Mouse (Mus musculus) liver, embryonic 13.5 days (tissue): Measurements from ENCODE around the gene Dnmt3a. TPM values are rescaled to one million over a fixed set of nuclear protein-coding genes. Genes with fewer than 3 reads are reported as not detected.

ENCODE experiments used
- ATAC-seq: fragments of 200-750 bp; cut with Nextera tagmentation; 2 replicates; pipeline ENCODE4 v1.8.0; 2017; ENCODE audit warnings: low read depth, mild to moderate bottlenecking, moderate number of reproducible peaks, moderate library complexity
- DNase-seq: peaks from one replicate; pipeline ENCODE4 v3.0.0; 2022
- H3K27ac ChIP-seq: fragments of 300-500 bp; sonication (generic); 2 replicates; pipeline ENCODE4 v1.5.1; 2015; ENCODE audit warnings: moderate library complexity, mild to moderate bottlenecking, inconsistent platforms
- H3K27me3 ChIP-seq: fragments of 300-500 bp; sonication (generic); 2 replicates; pipeline ENCODE4 v1.6.1; 2015; ENCODE audit warnings: mild to moderate bottlenecking, inconsistent platforms
- H3K36me3 ChIP-seq: fragments of 300-500 bp; sonication (generic); 2 replicates; pipeline ENCODE4 v1.6.1; 2015; ENCODE audit warnings: mild to moderate bottlenecking, inconsistent platforms
- H3K4me1 ChIP-seq: fragments of 300-500 bp; sonication (generic); replicated peaks from 2 replicates; pipeline ENCODE4 v1.6.1; 2015; ENCODE audit warnings: inconsistent platforms
- H3K4me2 ChIP-seq: fragments of 300-500 bp; sonication (generic); 2 replicates; pipeline ENCODE4 v1.6.1; 2015; ENCODE audit warnings: inconsistent platforms, mild to moderate bottlenecking, moderate library complexity
- H3K4me3 ChIP-seq: fragments of 300-500 bp; sonication (generic); replicated peaks from 2 replicates; pipeline ENCODE4 v1.5.1; 2015; ENCODE audit warnings: mild to moderate bottlenecking, inconsistent platforms
- H3K9ac ChIP-seq: fragments of 300-500 bp; sonication (generic); 2 replicates; pipeline ENCODE4 v1.6.1; 2015; ENCODE audit warnings: mild to moderate bottlenecking, inconsistent platforms
- H3K9me3 ChIP-seq: fragments of 300-500 bp; sonication (generic); replicated peaks from 2 replicates; pipeline ENCODE4 v1.6.1; 2016; ENCODE audit warnings: inconsistent platforms
- WGBS: fragments of 180-500 bp; shearing (Covaris S2); methylation state at CpG from one replicate; pipeline ENCODE4 v1.1.7; 2015; ENCODE audit not compliant: insufficient replicate concordance; 5-methylcytosine and 5-hydroxymethylcytosine counted together
- polyA plus RNA-seq: library from polyadenylated mRNA; unstranded; fragments of >200 nt; fragmentation: Nextera tagmentation; extraction: Ambion mirVana; gene quantifications from 2 replicates; pipeline ENCODE4 v1.2.1, GENCODE M21; 2015

The Dnmt3a gene
- polyA plus RNA-seq, 1 experiment from 2014 or later, result 29.6 TPM

DNA sequence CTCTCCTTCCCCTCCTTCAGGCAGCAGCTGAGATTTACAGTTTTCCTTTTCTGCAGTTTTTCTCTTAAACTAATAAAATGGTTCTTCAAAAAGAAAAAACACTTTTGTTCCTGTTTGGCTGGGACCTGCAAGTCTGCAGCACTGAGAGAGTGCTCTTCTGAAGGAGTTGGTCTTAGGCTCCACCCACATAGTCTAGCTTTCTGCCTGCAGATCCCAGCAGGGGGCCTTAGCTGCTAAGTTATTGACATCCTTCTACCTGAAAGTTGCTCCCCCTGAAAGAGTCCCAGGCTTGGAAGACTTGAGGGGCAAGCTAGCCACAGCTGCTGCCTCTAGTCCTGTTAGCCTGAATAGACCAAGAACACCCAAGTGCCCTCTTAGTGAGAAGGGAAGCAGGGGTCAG, 100.5 kb downstream of the Dnmt3a start:
- H3K4me2 ChIP-seq, result no peak overlapping the region
- ATAC-seq, result no peak

DNA sequence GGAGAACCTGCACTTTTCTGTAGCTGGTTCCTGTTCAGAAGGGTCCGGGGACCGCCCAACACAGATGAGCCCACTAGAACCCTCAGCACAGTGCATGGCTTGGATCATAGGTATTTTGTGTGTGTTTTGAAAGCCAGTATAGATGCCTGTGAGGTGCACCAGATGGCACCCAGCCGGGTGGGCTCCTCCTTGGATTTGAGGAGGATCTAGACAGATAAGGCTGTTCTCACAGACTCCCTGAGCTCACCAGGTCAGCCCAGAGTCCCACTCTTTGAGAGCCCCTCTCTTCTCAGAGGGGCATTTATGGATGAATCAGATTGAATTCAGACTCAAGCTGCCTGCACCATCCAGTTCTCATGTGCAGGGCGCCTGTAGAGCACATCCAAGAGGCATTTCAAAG, 101.2 kb downstream of the Dnmt3a start:
- no peak overlapping the region for H3K9ac ChIP-seq
- H3K4me3 ChIP-seq, result no peak overlapping the region
- H3K36me3 ChIP-seq, result peaks cover 61% of the 10 kb centered on the region
- H3K9me3 ChIP-seq, result no peaks in the 10 kb centered on the region
- H3K4me1 ChIP-seq, result no peaks in the 10 kb centered on the region; the same call in 1 of the 2 replicates
- no peak overlapping the region for H3K4me2 ChIP-seq
- ATAC-seq (no peak), DNase-seq (no peak)
- WGBS, result 80% methylated on average over 4 of the region's 4 CpGs
- H3K27me3 ChIP-seq, result no peaks in the 10 kb centered on the region
- H3K27ac ChIP-seq, result no peak overlapping the region

More for the DNA sequence above, 100.5 kb downstream of the Dnmt3a start:
- no peaks in the 10 kb centered on the region for H3K9me3 ChIP-seq
- no peak overlapping the region for H3K27ac ChIP-seq
- H3K27me3 ChIP-seq, result no peaks in the 10 kb centered on the region
- peaks cover 68% of the 10 kb centered on the region for H3K36me3 ChIP-seq
- H3K4me1 ChIP-seq, result no peaks in the 10 kb centered on the region
- H3K9ac ChIP-seq, result no peak overlapping the region
- H3K4me3 ChIP-seq, result no peak overlapping the region
- DNase-seq, result no peak

DNA sequence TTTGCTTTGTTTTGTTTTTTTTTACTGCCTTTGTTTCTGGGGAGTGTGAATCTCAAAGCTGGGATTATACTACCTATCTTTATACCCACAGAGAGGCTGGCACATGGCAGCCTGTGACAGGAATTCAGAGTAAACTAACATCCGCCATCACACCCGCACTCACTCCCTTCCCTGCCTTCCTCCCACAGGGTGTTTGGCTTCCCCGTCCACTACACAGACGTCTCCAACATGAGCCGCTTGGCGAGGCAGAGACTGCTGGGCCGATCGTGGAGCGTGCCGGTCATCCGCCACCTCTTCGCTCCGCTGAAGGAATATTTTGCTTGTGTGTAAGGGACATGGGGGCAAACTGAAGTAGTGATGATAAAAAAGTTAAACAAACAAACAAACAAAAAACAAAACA, 101.6 kb downstream of the Dnmt3a start:
- WGBS, result 87% methylated on average over 13 of the region's 13 CpGs
- no peaks in the 10 kb centered on the region for H3K27me3 ChIP-seq
- no peak for DNase-seq
- no peak overlapping the region for H3K4me3 ChIP-seq
- H3K27ac ChIP-seq, result no peak overlapping the region
- no peaks in the 10 kb centered on the region; the same call in 1 of the 2 replicates for H3K4me1 ChIP-seq
- H3K36me3 ChIP-seq, result peaks cover 57% of the 10 kb centered on the region
- H3K4me2 ChIP-seq, result no peak overlapping the region
- no peak for ATAC-seq
- no peaks in the 10 kb centered on the region for H3K9me3 ChIP-seq
- H3K9ac ChIP-seq, result no peak overlapping the region

DNA sequence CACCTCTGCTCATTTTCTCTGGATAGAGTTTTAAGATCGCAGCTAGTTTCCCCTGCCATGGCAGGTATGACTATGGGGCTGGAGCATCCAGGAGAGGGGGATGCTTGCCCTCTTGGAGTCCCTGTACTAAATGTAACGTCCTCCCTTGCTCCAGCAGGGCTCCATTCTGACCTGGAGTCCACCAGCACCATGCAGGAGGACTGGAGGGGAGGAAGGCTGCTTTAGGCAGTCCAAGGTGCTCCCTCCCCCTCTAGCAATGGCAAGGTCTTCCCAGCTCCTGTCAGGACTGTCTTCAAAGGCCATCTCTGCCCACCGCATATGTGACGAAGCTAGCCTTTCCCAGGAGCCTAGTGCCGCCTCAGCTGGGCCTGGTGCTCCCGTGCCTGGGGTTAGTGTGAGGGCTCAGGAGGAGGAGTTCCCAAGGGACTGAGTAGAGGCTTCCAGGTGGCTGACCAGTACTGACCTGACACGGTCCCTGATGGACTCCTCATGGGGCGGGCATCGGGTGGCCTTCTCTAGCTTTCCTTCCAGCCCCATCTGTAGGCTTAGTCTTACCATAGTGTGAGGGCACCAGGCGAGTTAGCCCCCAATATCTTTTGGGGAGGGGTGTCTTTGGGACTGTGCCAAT, 104.8 kb downstream of the Dnmt3a start:
- Histone ChIP-seq H3K4me1 (no peaks in the 10 kb centered on the region; the same call in 1 of the 2 replicates), H3K9ac (no peak overlapping the region), H3K27ac (no peak overlapping the region), H3K4me2 (no peak overlapping the region), H3K36me3 (peaks cover 33% of the 10 kb centered on the region), H3K27me3 (no peaks in the 10 kb centered on the region), H3K4me3 (no peak overlapping the region), H3K9me3 (no peaks in the 10 kb centered on the region)
- DNase-seq, result no peak
- peak; percentile 37; the same call in 1 of the 2 replicates for ATAC-seq
- whole genome bisulfite sequencing, result 65% methylated on average over 10 of the region's 10 CpGs

DNA sequence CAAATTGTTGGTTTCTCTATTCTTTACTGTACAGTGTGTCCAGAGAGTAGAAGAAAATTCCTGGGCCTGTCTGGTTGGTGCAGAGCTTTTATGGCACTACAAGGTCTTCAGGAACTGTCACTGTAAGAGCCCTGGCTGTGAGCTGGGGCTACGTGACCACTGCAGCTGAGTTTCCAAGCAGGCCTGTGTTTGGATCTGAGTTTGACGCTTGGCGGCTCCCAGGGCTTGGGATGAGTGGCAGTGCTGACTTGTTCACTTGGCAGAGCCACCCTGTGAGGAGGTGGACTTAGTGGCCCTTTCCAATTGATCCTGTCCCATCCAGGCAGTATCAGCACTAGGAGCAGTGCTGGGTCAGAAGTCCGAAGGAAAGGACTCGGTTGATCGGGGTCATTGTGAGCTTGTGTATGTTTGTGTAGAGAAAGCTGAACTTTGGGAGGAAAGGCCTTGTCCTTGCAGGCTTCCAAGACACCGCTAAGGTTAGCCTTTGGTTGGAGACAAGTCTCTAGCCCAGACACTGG, 106.1 kb downstream of the Dnmt3a start:
- DNase-seq (no peak), ATAC-seq (no peak)
- H3K27ac ChIP-seq, result no peak overlapping the region
- no peak overlapping the region for H3K4me2 ChIP-seq
- no peak overlapping the region for H3K9ac ChIP-seq
- H3K9me3 ChIP-seq, result no peaks in the 10 kb centered on the region
- peaks cover 3% of the 10 kb centered on the region; the same call in 1 of the 2 replicates for H3K4me1 ChIP-seq
- H3K27me3 ChIP-seq, result no peaks in the 10 kb centered on the region
- H3K4me3 ChIP-seq, result no peak overlapping the region
- H3K36me3 ChIP-seq, result peaks cover 20% of the 10 kb centered on the region
- 76% methylated on average over 7 of the region's 7 CpGs for WGBS

DNA sequence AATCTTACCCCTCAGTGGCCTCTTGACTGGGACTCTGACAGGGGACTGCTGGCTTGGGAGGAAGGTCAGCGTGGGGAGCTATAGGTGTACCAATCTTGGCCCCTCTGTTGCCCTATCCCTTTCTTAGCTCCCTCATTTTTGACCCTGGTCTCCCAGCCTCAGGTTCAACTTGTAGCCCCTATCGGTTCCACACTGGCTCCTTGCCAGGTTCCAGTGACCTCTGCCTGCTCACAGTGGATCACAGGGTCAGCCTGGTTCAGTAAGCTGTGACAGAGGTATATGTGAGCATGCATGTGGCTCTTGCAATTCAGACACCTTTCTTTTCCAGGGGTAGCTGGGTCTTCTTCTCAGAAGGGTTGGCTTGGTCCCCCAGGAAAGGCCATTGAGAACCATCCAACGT, 110.0 kb downstream of the Dnmt3a start:
- 68% methylated on average over 3 of the region's 3 CpGs for WGBS
- Histone ChIP-seq H3K27me3 (no peaks in the 10 kb centered on the region), H3K36me3 (no peaks in the 10 kb centered on the region), H3K4me1 (peaks cover 8% of the 10 kb centered on the region; the same call in 1 of the 2 replicates), H3K9me3 (no peaks in the 10 kb centered on the region), H3K27ac (no peak overlapping the region), H3K4me3 (no peak overlapping the region), H3K4me2 (no peak overlapping the region), H3K9ac (no peak overlapping the region)
- DNase-seq (no peak), ATAC-seq (no peak)

DNA sequence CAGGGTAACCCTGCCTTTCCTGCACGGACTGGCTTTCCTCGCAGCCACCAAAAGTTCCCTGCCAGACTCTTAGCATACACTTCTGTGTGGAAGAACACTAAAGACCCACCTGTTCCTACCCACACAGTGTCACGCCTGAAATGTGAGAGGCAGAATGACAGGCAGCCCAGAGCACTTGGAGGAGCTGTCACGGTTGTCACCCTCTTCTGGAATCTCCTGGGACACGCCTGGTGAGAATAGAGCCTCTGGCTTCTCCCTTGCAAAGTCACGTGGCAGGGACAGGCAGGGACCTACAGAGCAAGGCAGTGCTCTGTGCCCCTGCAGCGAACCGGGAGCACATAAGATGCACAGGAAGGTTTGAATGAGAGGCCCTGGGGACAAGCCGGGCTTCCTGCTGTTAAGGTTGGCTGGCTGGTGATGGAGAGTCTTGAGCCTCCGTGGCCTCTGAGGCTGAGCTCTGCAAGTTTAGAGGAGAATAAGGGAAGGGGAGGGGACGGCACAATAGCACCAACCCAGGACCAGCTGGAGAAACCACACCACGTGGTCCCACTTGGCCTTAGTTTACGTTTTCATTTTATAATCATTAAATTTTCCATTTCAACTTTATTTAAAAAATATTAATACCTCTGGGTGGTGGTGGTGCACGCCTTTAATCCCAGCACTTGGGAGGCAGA, 112.0 kb downstream of the Dnmt3a start:
- H3K4me3 ChIP-seq, result no peak overlapping the region
- H3K4me1 ChIP-seq, result 0 out of 2 replicates have a peak, but pooled peaks cover 8% of the 10 kb centered on the region
- H3K4me2 ChIP-seq, result no peak overlapping the region
- H3K27ac ChIP-seq, result no peak overlapping the region
- H3K9ac ChIP-seq, result no peak overlapping the region
- H3K36me3 ChIP-seq, result no peaks in the 10 kb centered on the region
- DNase-seq (no peak), ATAC-seq (no peak)
- no peaks in the 10 kb centered on the region for H3K9me3 ChIP-seq
- 35% methylated on average over 14 of the region's 14 CpGs for WGBS
- no peaks in the 10 kb centered on the region for H3K27me3 ChIP-seq

DNA sequence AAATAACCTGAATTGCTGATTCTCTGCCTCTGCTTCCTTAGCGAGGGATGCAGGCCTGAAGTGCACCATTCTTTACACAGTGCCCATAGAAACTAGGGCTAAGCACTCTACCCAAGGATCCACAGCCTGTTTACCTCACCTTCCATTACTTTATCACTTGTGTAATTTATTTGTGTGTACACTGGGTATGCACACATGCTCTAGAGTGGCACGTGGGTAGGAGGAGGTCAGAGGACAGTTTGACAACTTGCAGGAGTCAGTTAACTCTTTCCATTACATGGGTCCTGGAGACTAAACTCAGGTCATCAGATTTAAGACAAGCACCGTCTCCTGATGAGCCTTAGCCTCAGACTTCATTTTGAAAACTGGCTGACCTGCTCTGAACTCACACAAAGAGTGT, 112.8 kb downstream of the Dnmt3a start:
- H3K4me3 ChIP-seq, result no peak overlapping the region
- H3K27me3 ChIP-seq, result no peaks in the 10 kb centered on the region
- H3K4me1 ChIP-seq, result 0 out of 2 replicates have a peak, but pooled peaks cover 8% of the 10 kb centered on the region
- ATAC-seq (no peak), DNase-seq (no peak)
- H3K36me3 ChIP-seq, result no peaks in the 10 kb centered on the region
- no peak overlapping the region for H3K27ac ChIP-seq
- H3K9me3 ChIP-seq, result no peaks in the 10 kb centered on the region
- no peak overlapping the region for H3K4me2 ChIP-seq
- whole genome bisulfite sequencing, result 47% methylated on average over 3 of the region's 3 CpGs
- H3K9ac ChIP-seq, result no peak overlapping the region

DNA sequence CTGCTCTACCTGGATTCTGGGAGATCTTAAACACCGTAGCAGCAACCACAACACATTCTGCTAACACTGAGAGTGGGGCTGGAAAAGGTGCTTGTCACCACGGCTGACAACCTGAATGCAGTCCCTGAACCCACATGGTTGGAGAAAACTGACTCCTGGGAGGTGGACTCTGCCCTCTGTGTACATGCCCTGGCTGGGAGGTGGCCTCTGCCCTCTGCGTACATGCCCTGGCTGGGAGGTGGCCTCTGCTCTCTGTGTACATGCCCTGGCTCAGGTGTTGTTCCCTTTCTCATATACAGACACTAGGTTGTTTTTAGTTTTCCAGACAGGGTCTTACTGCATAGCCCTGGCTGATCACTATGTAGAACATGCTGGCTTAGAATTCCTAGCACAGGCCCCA, 113.6 kb downstream of the Dnmt3a start:
- H3K27ac ChIP-seq, result no peak overlapping the region
- no peak overlapping the region for H3K4me2 ChIP-seq
- H3K4me1 ChIP-seq, result 0 out of 2 replicates have a peak, but pooled peaks cover 8% of the 10 kb centered on the region
- 69% methylated on average over 3 of the region's 3 CpGs for WGBS
- H3K27me3 ChIP-seq, result no peaks in the 10 kb centered on the region
- H3K36me3 ChIP-seq, result no peaks in the 10 kb centered on the region
- no peak overlapping the region for H3K4me3 ChIP-seq
- no peak for DNase-seq
- peak; percentile 72 for ATAC-seq
- no peak overlapping the region for H3K9ac ChIP-seq
- H3K9me3 ChIP-seq, result no peaks in the 10 kb centered on the region

DNA sequence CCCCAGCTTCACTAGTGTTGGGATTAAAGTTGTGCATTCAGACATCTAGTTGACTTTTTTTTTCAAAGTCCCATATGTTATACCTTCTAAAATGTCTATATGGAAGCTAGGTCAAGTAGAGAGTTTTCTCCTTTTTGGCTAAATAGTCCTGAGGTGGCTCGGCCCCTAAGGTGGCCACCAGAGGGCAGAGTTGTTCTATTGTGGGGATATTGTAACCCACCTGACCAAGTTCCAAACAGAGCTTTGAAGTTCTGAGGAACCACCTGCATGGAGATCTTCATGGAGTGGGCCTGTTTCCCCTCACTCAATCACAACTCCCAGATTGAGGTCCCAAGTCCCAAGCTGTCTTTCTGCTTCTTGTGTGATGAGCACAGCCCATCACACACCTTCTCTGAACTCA, 120.3 kb downstream of the Dnmt3a start:
- Histone ChIP-seq H3K36me3 (no peaks in the 10 kb centered on the region), H3K4me2 (no peak overlapping the region), H3K9me3 (no peaks in the 10 kb centered on the region), H3K4me3 (no peak overlapping the region), H3K27ac (no peak overlapping the region), H3K27me3 (no peaks in the 10 kb centered on the region), H3K9ac (no peak overlapping the region), H3K4me1 (no peaks in the 10 kb centered on the region)
- WGBS, result 0% methylated on average over 1 of the region's 1 CpGs
- DNase-seq (no peak), ATAC-seq (no peak)

DNA sequence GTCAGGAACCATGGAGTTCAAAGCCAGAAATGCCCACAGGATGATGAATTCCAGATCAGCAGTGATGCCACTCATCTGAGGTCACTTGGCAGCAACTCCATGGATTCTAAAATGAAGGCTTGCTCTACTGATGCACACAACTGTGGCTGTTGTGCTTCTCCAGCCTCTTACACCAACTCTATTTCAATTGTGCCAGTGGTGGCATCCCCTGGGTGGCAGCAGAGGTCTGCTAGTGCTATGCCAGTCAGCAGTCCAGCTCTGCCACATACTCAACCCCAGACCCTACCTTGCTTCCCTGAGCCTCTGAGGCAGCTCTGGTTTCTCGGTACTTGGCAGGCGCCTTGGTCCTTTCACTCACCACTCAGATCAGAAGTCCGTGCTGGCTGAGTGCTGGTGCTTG, 123.0 kb downstream of the Dnmt3a start:
- DNase-seq, result no peak
- no peaks in the 10 kb centered on the region for H3K36me3 ChIP-seq
- ATAC-seq, result no peak
- H3K9me3 ChIP-seq, result no peaks in the 10 kb centered on the region
- no peaks in the 10 kb centered on the region for H3K4me1 ChIP-seq
- H3K4me2 ChIP-seq, result no peak overlapping the region
- no peak overlapping the region for H3K4me3 ChIP-seq
- H3K27ac ChIP-seq, result no peak overlapping the region
- no peaks in the 10 kb centered on the region for H3K27me3 ChIP-seq
- no peak overlapping the region for H3K9ac ChIP-seq
- WGBS, result 68% methylated on average over 3 of the region's 3 CpGs
